Mouse (Mus musculus) brain, adult 2 months (tissue): Measurements from ENCODE around the gene Skint7.
"Not testable (repeated sequence)": the region's sequence is repeated elsewhere in the genome, so short reads cannot be mapped to it uniquely, and the experiment has no call there.

Experiments
- DNase-seq: peaks from one replicate; pipeline ENCODE4 v3.0.0; 2011; ENCODE audit warnings: low read depth, low spot score

Gene Skint7

DNA sequence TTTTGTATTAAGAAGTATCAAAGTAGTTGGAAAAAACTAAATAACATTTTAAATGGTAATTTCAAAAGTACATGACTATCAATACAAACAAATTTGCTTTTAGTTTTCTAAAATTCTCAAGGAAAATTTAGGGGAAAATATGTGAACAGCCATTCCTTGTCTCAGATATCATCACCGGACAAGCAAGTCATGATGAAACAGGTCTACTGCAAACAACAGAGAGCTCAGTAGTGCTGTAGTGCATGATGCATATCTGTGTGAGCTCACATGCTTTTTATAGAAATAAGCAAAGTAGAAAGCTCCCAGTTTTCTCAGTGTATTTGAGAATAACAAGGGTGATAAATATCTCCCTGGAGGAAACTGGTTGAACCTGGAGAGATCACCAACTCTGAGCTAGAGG lies at the start of gene Skint7:
Gene Skint7, plus strand, starts transcription at position 301 of the 400 bp plus-strand sequence.
- DNase-seq, result no peak

DNA sequence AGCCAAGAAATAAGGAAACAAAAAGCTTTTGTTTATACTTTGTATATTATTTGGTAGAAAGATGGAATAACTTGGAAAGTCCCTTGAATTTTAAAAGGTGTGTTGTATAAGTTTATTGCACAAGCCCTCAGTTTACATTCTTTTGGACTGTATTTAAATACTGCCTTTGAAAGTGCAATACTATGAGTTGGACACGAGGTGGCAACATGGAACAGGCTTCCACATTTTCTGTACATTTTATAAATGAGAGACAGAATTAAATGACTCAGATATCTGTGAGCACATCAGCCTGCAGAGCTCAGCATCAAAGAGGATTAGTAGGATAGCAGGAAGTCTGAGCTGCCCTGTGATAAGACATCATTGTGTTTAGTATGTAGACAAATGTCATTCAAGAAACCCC lies 11.4 kb upstream of the Skint7 start:
- DNase-seq, result peak; percentile 11

DNA sequence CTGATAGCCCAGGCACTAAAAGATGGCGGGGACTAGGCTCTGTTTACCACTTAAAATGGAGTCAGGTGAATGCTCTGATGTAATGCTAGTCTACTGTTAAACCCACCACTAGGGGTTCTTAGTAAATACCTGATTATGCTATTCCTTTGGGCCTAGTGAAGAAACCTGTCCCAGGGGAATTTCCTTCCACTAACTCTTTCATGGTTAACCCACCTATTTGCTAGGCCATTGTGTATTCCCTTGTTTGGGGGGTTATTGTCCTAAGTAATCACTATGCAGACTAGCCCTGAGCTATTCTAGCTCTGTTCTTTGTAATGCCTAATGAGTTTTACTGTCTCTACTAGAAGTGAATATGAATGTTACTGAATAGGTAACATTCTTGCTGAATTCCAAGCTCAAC lies 9.5 kb upstream of the Skint7 start:
- not testable (repeated sequence) for DNase-seq

DNA sequence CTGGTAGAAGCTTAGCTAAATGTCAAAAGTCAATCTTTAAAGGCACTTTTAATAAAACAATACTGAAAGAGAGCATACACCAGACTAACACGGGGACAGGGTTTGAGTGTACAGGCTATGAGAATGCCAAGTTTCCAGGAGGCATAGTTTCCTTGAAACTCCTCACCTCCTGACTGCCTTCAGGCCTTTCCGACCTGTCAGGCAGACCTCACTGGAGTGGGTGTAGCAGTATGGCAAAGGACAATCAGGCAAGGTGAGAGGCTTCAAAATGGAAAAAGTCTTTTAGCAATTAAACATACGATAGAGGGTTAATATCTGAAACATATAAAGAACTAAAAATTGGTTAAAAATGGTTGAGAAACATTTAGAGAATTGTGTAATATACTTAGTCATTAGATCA lies 9.1 kb upstream of the Skint7 start:
- no peak for DNase-seq

DNA sequence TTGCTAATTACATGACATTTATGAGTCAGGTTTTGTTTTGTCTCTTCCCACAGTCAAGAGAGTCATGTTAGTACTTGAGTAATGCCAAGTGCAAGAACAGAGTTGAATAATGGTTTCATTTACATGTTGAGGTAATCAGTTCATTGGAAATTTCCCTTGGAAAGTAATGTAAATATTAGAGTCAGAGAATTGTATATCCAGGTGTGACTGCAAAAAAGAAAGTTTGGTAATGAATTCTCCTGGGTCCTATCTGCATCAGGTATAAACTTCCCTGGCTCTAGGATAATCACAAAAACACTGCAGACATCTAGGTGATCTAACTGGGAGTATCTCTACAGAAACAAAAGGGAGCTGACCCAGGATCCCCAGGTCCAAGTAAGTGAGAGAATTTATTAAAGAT lies 33.2 kb downstream of the Skint7 start, which contains the start of gene Skint1:
Gene Skint1, plus strand, starts transcription at position 301 of the 400 bp plus-strand sequence.
- no peak for DNase-seq
